Mouse (Mus musculus): ENCODE results near the gene Atp8b3.

DNA sequence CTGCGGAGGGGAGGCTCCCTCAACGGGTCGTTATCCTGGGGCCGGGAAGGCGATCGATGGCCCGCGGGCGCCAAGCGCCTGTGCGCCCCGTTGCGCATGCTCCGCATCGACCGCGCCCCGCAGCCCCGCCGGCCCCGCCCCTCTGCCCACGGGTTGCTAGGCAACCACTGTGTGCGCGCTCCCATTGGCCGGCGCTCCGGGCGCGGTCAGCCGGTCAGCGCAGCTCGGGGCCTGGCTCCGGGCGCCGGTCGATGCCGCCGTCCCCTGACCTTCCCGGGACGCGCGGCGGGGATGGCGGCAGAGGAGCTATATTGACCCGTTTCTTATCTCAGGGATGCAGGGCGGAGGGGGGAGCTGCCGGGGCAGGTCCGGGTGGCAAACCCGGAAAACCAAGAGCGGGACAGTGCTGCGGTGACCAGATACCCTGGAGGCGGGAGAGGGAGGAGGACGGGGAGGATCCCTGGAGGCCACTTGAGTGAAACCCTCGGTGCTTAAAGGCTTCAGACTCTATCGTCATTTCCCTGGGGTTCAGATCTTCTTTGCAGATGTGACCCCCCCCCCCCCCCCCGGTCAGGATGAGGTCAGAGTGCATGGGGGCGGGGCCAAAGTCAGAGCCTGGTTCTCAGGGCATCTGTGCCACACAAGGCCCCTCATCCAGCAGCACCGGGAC, 63.5 kb downstream of the Atp8b3 start:
- TF ChIP-seq CTCF (IDR thresholded peaks at IDR 0.05; ENCODE audit: low read depth) (no peak), EP300 (IDR thresholded peaks at IDR 0.05; ENCODE audit: low read depth) (peak; percentile 75; the same call in 1 of the 2 replicates)

Measured in liver, postnatal 0 days (tissue).